Mouse (Mus musculus): ENCODE data around the gene AC140267.1. TPM values are rescaled to one million over a fixed set of nuclear protein-coding genes. Genes with fewer than 3 reads are reported as not detected.
A peak's percentile ranks its signal among the peaks of the same experiment; 100 is the strongest.

Gene AC140267.1
- total RNA-seq, 4 experiments from 2014 or later = 7.2 to 42.3 (median 29.6) TPM

DNA sequence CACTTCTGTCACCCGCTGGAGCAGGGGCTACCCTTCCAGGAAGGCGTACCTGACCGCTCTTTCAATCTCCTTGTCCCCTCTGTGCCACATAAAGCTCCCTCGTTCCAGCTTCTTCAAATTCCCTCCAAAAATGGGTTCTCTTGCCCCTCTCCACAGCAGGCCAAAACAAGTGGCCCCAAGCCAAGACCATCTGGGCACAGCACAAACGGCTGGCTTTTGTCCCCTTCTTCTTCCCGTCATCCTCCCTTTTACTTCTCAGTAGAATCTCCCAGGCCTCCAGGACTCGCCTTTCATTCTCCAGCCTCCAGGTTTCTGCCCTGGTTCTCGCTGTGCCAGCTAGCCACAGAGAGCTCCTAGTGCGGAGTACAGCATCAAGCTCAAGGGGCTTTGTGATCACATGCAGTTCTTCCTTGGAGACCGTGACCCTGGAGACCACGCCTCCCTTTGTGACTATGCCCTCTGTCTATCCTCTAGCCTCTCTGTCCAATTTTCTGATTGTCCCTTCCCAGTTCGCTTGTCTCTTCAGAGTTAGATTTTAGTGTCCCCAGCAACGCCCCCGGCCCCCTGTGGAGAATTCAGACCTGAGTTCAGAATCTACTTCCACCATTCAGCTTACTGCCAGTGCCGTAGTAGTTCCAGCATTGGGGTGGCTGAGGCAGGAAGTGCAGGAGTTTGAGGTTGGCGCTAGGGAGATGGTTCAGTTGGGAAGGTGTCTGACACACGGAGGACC is 7.4 kb upstream of the AC140267.1 start:
- DNase-seq (ENCODE audit: low spot score in 2 of 2) = no peak

DNA sequence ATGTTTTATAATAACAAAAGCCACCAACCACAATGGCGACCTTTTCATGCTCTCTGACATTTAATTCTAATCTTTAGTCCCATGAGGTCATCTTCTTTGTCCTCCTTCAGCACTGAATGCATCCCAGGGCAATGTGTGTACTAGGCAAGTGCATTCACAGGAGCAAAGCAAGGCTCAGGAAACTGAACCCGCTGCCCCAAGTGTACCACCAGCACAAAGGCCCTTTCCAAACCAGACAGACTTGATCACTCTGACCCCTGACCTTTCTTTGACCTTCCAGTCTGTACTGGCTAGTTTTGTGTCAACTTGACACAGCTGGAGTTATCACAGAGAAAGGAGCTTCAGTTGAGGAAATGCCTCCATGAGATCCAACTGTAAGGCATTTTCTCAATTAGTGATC is 3.3 kb upstream of the AC140267.1 start:
- no peak for DNase-seq (ENCODE audit: low spot score in 2 of 2)

DNA sequence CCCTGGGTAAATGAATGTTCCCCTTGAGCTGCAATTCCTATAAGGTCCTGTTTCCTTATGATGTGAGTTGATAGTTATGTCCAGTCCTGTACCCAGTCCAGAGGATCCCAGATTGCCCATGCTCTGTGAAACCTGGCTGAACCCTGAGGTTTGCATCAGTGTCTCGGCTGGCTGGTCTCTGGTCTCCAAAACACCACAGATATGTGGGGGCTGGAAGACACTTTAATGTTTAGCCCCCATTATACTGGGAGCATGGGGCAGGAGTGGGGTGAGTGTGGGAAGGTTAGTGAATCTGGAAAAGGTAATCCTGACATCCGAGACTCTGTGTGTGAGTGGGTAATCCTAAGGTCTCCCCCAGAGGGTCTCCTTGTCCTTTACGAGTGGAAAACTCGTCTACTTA is 2.6 kb upstream of the AC140267.1 start:
- DNase-seq (ENCODE audit: low spot score in 2 of 2) = no peak

DNA sequence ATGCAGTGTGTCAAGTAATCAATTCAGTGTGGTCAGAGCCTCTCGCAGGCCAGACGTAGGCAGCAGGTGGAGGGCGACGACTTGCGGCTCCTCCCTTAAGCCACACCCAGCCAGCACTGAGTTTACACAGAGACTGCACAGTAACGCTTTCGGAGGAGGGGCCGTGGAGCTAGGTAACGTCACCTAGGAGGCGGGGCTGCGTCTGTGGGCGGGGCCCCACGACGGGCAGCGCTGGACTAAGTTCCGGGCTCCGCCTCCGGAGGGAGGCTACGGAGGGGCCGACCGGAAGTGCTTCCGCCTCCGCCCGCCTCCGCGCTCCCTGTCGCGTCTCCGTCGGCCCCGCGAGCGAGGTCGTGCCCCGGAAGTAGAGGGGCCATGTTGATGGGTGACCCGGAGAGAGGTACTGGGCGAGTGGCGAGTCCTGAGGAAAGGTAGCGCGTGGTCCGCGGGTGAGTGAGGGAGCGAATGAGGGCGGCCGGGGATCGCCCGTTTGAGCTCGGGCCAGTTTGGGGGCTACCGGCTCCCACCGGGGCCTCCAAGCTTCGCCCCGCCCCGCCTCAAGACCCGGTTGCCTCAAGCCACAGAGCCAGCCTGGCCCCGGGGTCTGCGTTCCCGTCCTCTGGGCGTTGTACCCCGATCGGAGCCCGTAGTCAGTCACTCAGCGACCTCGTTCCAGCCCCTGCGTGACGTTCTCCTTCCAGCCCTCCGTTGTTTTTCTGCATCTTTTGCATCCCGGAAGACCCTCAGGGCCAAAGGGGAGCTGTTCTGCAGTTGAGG is 1.7 kb upstream of the AC140267.1 start, which contains the start of gene Mief1:
Gene Mief1, plus strand, starts transcription at position 286 of the 777 bp plus-strand sequence.
- peak; percentile 96 to 97 for DNase-seq (ENCODE audit: low spot score in 2 of 2)

DNA sequence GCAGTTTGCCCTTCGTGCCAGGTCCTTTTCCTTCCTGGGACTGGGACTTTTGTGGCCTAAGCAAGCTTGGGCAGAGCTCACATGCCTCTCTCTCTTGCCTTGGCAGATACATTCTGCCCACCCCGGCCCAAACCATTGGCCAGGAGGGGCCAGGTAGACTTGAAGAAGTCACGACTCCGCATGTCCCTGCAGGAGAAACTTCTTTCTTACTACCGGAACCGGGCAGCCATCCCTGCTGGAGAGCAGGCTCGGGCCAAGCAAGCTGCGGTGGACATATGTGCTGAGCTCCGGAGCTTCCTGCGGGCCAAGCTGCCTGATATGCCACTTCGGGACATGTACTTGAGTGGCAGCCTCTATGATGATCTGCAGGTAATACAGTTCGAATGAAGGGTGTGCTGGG is 12.5 kb downstream of the AC140267.1 start:
- DNase-seq (ENCODE audit: low spot score in 2 of 2) = no peak

DNA sequence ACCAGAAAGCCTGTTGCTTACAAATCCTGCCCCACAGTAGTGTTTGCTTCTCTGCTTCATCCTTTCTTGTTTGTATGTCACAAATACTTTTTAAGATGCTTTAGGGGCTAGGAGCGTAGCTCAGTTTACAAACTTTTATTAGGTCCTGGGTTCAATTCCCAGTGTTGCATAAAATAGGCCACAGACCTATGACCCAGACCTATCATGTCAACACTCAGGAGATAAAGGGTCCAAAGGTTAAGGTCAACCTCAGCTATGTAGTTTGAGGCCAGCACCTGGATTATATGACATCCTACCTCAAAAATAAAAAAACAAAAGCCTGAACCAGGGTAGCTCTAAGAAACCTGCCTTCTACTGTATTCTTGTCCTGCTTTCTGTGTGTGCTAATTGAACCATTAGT is 13.0 kb downstream of the AC140267.1 start:
- no peak for DNase-seq (ENCODE audit: low spot score in 2 of 2)

DNA sequence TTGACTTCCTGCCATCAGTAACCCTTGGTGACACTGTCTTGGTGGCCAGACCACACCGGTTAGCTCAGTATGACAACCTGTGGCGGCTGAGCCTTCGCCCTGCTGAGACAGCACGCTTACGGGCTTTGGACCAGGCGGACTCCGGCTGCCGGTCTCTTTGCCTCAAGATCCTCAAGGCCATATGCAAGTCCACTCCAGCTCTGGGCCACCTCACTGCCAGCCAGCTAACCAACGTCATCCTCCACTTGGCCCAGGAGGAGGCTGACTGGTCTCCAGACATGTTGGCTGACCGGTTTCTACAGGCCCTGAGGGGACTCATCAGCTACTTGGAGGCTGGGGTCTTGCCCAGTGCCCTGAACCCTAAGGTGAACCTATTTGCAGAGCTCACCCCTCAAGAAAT is 14.0 kb downstream of the AC140267.1 start:
- DNase-seq (ENCODE audit: low spot score in 2 of 2) = no peak

DNA sequence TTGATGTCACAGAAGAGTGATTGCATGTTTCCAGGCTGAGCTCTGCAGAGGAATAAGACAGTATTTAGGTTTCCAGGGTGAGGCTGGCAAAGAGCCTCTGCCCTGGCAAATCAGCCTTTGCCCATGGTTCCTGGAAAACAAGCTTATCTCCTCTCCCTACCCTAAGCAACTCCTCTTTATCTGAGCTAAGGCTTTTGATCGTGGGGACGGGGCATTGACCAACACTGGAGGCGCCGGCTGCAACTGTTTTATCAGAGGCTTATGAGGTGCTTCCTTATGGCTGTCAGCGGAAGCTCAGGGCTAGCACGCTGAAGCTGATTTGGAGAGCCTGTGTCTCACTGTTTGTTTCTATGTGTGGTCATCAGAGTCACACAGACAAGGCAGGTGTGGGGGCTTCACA is 15.0 kb downstream of the AC140267.1 start:
- DNase-seq (ENCODE audit: low spot score in 2 of 2) = no peak

DNA sequence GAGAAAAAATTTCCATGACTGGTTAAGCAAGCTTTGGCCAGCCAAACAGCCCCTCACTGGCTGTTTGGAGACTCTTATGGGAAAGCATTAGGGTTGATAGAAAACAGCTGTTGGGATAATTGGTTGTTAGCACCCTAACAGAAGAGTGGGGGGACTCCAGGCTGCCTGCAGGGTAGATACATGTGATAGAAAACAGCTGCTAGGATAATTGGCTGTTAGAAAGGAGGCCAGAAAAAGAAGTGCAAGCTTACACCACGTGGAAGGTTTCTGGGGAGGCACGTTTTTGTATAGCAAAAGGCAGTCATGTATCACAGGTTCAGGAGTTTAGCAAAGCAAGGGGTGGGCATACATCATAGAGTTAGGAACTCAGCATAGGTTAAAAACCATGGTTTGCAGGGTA is 17.9 kb downstream of the AC140267.1 start:
- no peak for DNase-seq (ENCODE audit: low spot score in 2 of 2)

DNA sequence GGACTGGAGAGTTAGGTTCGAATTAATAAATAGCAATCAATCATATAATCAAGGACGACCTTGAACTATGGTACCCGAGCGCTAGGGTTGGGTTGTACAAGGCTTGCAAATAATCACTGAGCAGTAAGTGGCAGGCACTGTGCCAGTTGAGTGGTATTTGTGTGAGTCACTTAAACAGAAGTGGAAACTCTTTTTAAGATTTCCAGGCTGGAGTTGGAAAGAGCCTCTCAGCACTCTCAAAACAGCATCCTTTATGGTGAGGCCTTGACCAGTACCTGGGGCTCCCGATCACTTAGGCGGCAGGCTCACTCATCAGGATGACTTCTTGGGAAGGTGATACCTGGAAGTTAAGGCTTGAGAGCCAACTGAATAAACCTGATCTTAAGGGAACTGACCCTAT is 18.6 kb downstream of the AC140267.1 start:
- DNase-seq (ENCODE audit: low spot score in 2 of 2) = no peak

DNA sequence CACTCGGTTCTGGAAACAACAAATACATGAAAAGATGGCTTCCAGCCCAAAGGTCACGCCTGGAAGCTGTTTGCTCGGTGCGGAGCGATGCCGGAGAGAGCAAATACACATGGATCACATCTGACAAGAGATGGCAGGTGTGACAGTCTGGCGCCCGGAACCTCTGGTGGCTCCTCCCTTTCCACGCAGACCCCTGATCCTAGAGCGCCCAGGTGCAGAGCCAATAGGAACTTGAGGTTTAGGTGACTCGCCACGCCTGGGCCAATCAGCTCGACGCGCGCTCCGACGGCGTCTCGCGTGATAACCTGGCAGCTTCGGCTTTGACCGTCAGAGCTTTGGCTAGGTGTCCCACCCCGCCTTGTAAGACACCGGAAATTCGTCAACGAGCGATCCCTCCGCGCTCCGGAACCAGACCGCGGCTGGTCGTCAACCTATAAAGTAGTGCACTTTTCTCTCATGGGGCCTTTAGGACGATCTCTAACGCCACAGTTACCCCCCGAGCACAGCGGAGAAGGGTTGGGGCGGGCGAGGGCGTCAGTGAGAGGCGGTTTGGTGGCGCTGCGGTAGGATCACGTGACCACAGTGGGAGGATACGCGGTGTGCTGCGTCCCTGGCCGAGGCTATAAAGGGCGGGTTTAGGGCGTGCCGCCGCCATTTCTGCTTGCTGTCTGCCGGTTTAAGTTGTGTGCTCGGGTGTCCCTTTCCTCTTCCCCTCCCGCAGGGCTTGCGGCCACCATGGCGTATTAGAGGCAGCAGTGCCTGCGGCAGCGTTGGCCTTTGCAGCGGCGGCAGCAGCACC is 19.4 kb downstream of the AC140267.1 start, which contains the start of gene Atf4:
Gene Atf4, plus strand, starts transcription at position 338 of the 799 bp plus-strand sequence.
- peak; percentile 99 for DNase-seq (ENCODE audit: low spot score in 2 of 2)

DNA sequence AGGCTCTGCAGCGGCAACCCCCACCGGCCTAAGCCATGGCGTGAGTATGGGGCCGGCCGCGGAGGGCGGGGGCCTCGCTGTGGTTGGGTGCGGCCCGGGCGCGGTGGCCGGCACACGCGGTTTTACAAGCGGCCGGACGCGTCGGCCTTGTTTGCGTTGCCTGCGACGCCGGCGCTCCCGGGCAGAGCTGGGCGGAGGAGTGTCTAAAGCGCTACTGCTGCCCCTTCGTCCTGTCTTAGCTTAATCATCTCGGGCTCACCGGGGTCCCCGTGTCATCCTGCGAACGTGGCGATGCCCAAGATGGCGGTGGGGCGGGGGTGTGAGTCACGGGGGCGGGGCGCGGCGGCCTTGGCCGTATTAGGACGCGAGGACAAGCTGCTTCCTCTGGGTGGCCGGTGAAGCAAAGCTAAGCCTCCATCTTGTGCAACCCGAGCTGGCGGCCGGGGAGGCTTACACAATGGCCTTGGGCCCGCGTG is 20.0 kb downstream of the AC140267.1 start:
- peak in 1 of 2 experiments; percentile 62 for DNase-seq (ENCODE audit: low spot score in 2 of 2)

DNA sequence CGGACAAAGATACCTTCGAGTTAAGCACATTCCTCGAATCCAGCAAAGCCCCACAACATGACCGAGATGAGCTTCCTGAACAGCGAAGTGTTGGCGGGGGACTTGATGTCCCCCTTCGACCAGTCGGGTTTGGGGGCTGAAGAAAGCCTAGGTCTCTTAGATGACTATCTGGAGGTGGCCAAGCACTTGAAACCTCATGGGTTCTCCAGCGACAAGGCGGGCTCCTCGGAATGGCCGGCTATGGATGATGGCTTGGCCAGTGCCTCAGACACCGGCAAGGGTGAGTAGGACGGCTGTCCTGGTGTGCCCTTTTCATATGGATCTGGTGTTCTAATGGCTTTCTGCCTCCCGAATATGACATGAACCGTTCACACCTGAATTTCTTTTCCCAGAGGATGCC is 20.6 kb downstream of the AC140267.1 start:
- DNase-seq (ENCODE audit: low spot score in 2 of 2) = no peak

DNA sequence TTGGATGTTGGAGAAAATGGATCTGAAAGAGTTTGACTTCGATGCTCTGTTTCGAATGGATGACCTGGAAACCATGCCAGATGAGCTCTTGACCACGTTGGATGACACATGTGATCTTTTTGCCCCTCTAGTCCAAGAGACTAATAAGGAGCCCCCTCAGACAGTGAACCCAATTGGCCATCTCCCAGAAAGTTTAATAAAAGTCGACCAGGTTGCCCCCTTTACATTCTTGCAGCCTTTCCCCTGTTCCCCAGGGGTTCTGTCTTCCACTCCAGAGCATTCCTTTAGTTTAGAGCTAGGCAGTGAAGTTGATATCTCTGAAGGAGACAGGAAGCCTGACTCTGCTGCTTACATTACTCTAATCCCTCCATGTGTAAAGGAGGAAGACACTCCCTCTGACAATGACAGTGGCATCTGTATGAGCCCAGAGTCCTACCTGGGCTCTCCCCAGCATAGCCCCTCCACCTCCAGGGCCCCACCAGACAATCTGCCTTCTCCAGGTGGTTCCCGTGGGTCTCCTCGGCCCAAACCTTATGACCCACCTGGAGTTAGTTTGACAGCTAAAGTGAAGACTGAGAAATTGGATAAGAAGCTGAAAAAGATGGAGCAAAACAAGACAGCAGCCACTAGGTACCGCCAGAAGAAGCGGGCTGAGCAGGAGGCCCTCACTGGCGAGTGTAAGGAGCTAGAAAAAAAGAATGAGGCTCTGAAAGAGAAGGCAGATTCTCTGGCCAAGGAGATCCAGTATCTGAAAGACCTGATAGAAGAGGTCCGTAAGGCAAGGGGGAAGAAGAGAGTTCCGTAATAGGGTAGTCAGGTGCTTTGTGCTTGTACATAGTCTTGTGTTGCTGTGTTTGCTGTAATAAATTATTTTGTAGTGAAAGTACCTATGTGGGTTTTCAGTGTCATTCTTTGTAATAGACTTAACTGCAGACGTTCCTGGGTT is 21.3 kb downstream of the AC140267.1 start:
- DNase-seq (ENCODE audit: low spot score in 2 of 2) = no peak

DNA sequence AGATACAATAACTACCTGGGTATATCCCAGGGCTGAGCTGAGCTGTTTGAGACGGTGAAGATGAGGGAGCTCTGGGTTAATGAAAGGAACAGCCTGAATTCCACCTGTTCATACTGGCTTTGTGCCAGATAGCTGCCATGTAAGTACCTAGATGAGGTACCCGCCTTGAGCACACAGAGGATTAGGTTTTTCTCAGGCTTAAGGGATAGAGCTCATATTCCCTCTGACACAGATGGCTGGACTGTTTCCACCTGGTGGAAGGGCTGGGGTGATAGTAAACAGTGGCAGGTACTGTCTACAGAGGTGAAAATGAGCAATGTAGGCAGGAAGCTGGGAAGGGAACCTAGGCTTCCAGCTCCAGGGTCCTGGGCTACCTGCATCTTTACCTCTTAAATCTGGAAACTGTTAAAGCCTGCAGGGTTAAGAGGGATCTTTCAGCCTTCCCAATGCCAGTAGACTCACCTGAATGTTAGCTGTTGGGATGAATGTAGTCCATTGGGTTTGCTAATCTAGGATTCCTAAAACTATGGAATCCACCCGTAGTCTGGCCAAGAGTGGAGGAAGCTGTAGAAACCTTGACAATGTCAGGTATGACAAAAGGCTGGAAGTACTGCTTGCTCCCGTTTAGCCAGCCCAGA is 22.1 kb downstream of the AC140267.1 start:
- no peak for DNase-seq (ENCODE audit: low spot score in 2 of 2)

DNA sequence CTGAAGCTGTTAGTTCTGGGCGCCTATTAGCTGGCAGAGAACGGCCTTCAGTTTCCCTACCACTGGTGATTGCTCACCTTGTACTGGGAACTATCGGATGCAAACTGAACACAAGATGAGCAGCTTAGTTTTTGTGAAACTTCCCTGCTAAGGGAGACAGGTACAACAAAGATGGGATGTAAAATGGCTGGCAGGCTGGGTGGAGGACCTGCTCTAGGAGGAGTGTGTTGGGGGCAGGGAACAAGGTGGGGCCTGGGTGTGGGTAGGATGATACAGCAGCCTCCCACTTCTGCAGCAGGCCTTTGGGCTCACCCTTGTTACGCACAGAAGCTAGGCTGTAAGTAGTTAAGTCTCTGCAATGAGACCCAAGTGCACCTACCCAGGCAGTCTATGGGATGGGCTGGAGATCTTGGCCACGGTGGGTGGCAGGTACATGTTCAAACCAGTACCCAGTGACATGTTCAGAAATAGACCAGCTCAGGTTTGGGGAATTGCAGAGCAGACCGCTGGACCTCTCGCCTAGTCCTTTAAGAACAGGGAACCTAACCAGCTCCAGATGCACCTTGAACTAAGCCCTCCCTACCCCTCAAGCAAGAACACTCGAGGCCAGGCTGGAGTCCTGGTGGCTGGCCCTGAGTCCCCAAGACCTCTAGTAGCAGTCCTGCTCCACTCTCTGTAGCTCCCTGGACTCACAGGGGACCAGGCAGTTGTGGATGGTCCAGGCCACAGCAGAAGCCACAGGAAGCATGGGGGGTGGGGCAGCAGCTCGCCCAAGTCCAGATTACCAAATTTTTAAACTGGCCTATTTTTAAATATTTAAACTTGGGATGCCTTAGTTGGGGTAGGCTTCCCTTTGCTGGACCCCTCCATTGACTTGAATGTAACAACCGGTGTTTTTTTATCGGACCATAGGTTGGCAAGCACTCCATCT is 22.9 kb downstream of the AC140267.1 start:
- DNase-seq (ENCODE audit: low spot score in 2 of 2) = no peak

DNA sequence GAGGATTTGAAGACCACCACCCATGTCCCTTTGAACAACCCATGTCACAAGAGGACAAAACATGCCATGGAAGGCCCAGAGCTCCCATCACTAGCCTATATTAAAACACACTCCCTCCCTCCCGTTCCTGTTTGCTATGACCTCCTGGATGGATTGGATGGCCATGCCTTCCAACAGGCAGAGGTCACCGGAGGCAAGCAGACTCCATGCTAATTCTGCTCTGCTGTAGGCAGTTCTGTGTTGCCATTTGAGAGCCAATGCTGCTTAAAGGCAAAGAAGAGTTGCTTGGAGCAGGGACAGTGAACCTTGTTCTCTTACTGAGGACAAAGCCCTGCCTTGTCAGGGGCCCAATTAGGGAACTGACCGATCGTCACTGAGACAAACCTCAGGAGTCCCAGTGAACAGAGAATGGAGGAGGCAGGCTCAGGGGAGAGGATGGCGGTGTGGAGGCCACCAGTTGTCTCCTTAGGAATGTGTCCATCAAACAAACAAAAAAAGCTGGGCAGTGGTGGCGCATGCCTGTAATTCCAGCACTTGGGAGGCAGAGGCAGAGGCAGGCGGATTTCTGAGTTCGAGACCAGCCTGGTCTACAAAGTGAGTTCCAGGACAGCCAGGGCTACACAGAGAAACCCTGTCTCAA is 23.9 kb downstream of the AC140267.1 start:
- no peak for DNase-seq (ENCODE audit: low spot score in 2 of 2)

DNA sequence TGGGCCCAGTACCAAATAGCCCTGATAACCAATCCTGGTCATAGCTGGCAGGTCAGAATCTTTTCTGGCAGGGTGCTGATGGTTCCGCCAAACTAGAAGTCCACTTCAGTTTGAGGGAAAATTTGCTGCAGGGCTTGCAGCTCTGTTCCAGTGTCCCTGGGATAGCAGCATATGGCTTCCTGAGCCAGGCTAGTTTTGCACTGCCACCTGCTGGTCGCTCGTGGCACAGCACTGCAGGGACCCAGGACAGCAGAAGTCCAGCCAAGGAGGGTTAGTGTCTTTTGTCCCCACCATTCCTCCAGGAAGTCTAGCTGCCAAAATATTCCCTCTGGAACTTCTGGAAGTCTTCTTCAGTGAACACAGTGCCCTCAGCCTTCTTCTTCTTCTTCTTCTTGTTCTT is 25.0 kb downstream of the AC140267.1 start:
- peak; percentile 72 to 88 for DNase-seq (ENCODE audit: low spot score in 2 of 2)
